Mouse (Mus musculus): ENCODE data around the gene Eif3d.
"Not testable (repeated sequence)": the region's sequence is repeated elsewhere in the genome, so short reads cannot be mapped to it uniquely, and the experiment has no call there.

DNA sequence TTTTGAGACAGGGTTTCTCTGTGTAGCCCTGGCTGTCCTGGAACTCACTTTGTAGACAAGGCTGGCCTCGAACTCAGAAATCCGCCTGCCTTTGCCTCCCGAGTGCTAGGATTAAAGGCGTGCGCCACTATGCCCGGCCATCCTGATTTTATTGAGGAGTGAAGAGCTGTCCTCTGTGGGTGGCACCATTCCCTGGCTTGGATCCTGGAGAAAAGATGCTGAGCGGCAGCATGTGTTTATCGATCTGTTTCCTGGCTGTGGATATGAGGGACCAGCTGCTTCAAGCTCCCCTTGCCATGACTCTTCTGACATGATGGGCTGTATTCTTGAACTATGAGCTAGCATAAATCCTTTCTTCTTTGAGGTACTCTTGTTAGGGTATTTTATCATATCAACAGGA, 37.6 kb upstream of the Eif3d start:
- not testable (repeated sequence) for TF ChIP-seq POLR2A (IDR thresholded peaks at IDR 0.05; ENCODE audit: low read depth, low read length); CTCF (IDR thresholded peaks at IDR 0.05; ENCODE audit: extremely low read depth, insufficient read depth, insufficient read length, insufficient replicate concordance)
